Mouse (Mus musculus): ENCODE data around the gene Tmem183a.
A peak's percentile ranks its signal among the peaks of the same experiment; 100 is the strongest.

The Tmem183a gene

GRCm38 (mm10) chr1:134361857-134362212 lies at the start of gene Tmem183a:
Gene Tmem183a, minus strand, starts transcription at chr1:134361979.
- DNase-seq: peak; percentile 95

- no peak for DNase-seq
These were observed 46.3 kb upstream of the Tmem183a start for GRCm38 (mm10) chr1:134408080-134408479.

DNA sequence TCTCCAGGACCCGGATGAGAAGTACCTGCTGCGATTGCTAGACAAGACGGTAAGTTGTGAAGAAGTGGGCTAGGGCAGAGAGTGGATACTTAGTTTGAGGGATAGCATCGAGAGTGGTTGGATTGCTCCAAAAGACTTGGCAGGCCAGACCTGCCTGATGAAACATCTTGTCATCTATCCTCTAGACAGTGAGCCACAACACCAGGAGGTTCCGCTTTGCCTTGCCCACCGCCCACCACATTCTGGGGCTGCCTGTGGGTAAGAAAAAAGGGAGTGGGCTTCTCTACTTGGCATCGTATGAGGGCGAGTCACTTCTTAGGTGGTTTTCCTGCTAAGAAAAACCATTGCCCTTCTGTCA lies 44.6 kb upstream of the Tmem183a start:
- peak; percentile 21 for DNase-seq

DNA sequence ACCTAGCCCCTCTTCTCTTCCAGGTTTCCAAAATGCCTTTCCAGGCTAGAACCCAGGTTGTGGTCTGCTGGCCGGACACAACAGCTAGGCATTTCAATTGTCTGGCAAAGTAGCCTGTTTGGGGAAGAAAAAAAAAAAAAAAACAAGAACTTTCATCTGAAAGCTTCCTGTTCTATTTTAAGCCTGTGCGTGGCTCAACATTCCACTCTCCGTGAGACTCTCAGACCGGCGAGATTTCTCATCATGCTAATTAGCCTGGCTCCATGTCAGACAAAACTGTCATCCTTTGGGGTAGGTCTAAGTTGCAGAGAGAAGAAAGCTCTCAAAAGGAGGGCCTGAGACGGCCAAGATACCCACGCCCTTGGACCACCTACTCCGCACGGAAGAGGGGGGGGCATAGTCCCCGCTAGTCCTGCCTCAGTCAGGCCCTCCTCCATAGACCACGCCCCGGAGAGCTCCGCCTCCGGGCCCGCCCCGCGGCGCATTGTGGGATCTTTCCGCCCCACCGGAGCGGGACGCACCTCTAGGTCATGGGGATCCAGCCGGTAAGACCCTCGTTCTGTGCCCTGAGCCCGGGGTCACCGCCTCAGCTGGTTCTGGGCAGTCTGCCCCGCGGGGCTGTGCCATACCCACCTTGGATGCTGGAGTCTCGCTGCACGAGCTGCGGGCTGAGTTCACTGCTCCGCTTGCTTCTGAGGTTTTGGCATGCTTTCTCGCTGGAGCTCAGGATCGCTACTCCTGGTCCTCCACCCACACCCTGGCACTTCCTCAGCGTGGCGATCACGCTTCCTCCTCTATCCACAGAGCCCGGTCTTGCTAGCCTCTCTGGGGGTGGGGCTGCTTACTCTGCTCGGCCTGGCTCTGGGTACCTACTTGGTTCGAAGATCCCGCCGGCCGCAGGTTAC lies 44.0 kb upstream of the Tmem183a start, which contains the start of gene Cyb5r1:
Cyb5r1 (plus strand) TSS at position 51 of the 905 bp plus-strand sequence.
- DNase-seq: peak; percentile 63

- DNase-seq: no peak
These were observed 38.0 kb upstream of the Tmem183a start for GRCm38 (mm10) chr1:134399735-134400134.

DNA sequence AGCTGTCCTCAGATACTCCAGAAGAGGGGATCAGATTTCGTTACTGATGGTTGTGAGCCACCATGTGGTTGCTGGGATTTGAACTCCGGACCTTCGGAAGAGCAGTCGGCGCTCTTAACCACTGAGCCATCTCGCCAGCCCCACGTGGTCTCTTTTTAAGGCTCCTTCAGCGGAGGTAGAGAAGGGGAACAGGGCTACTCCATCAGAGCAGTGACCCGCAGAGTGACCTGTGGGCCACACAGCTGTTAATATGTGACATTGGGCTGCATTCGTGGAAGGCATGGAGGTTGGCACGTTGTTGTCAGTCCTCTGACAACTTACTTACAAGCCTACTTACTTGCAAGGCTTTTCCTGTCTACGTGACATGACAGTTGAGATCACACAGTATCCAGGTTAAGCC lies 36.4 kb upstream of the Tmem183a start:
- DNase-seq: no peak

DNA sequence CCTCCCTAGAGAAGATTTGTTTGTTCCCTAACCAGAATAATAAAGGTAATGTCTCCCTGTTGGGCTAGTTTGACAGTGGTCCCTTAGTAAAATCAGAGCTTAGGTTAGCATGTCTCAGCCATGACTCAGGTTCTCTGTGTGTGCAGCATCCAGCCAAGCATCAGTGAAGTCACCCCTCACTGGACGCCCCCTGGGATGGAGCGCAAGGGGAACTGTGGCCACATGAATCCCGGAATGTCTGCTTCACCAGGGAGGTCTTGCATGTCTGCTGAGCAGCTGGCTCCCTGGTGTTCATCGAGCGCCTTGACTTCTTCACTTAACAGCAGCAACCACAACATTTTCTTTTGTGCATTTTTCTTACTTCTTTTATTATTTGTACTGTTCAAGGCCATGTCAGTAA lies 32.0 kb upstream of the Tmem183a start:
- no peak for DNase-seq

DNA sequence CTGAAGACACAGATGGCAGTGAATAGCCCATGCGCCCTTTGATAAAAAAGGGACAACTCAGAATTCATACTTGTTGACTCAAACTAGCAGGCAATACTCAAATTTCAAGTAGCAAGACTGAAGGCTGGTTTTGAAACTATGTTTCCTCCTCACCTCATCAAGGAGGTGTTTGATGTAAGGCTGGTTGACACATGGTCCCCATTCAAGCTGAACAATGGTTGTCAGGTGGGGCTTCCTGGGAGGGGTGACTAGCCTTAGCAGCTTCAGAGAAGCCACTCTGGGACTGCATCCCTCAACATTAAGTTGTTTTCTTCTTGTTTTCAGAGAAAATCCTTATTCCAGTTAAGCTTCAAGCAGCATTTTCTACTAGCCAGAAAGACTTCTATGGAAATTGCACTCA lies 23.9 kb upstream of the Tmem183a start, which contains the start of gene 4933406M09Rik:
4933406M09Rik (plus strand) TSS at position 275 of the 400 bp plus-strand sequence.
- DNase-seq: no peak

GRCm38 (mm10) chr1:134385176-134385575 lies 23.4 kb upstream of the Tmem183a start:
- no peak for DNase-seq

DNA sequence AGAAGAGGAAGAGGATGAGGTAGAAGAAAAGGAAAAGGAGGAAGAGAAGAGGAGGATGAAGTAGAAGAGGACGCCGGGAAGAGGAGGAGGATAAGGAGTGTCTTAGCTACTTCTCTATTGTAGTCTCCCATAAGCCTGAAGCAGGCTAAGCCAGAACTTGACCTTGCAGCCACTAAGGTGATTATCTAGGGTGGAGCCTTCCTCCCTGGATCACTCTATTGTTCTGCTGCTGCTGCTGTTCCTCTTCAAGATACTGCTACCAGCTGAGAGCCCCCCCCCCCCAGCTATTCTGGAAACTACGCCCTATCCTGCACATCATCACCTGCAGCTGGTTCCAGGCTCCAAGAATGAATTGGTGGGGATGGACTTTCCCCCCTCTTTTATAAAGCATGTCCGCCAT lies 22.8 kb upstream of the Tmem183a start:
- DNase-seq: no peak

DNA sequence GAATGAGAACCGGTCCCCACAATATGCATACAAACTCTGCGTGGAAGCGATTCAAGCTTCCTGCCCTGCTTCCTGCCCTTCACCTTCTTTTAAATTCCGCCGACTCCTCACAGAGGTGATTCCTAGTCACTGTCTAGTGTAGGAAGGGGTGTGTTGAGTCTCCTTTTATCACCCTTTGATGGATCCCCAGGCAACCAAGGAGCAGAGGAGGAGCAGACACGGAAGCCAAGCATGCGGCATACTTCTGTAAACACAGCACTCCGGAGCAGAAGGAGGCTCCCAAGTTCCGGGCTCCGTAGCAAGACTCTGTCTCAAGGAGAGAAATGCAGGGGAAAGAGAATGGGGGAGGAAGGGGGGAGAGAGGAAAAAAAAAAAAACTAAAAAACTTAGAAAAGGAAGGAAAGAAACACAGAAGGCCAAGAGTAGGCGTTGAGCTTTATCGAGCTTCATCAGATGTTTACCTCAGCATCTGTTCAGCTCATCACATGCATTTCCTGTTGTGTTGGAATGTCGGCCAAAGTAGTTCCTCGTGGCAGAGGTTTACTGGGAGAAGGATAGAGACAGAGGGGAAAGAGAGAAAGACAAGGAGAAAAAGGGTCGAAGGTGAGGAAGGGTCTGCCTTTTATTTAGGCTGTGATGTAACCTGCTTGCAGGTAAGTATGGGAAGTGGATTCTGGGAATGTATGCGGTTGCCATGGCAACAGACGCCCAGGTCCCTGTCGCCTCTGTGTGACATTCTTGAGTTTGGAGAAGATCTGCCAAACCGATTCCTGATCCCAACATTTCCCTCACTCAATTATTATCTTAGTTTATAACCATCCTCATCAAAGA lies 20.2 kb upstream of the Tmem183a start:
- no peak for DNase-seq

- DNase-seq: no peak
These were observed 19.3 kb upstream of the Tmem183a start for GRCm38 (mm10) chr1:134381051-134381450.

DNA sequence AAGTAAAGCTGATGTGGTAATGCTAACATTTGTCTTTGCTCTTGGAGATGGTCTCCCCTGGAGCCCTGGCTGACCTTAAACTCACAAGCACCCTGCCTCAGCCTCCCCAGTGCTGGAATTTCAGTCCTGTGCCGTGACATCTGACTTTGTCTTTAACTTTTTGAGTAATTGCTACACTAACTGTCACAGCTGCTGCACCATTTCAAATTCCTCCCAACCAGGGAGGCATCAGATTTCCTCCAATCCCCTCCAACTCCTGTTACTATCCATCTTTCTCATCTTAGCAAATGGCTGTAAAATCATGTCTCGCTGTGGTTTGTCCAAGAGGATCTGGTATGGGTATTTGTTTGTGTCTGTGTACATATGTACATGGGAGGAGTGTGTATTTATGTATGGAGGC lies 12.3 kb upstream of the Tmem183a start:
- DNase-seq: no peak

- no peak for DNase-seq
These were observed 7.1 kb upstream of the Tmem183a start for GRCm38 (mm10) chr1:134368777-134369337.

- DNase-seq: no peak
These were observed 3.7 kb upstream of the Tmem183a start for GRCm38 (mm10) chr1:134365491-134365890.

DNA sequence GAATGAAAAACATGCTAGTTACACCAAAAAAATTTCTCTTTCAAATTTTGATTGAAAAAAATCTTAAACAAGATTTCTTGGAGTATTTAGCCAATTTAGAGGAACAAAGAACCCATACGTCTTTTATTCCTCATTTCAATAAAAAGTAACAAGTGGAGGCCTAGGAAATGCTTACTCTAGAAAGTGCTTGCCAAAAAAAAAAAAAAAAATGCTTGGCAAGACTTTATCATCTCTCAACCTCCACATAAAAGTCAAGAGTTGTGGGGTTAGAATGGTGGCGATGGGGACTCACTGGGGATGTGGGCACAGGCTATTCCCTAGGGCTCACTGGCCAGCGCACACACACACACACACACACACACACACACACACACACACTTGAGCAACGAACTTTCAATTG lies 1.4 kb upstream of the Tmem183a start:
- DNase-seq: no peak

DNA sequence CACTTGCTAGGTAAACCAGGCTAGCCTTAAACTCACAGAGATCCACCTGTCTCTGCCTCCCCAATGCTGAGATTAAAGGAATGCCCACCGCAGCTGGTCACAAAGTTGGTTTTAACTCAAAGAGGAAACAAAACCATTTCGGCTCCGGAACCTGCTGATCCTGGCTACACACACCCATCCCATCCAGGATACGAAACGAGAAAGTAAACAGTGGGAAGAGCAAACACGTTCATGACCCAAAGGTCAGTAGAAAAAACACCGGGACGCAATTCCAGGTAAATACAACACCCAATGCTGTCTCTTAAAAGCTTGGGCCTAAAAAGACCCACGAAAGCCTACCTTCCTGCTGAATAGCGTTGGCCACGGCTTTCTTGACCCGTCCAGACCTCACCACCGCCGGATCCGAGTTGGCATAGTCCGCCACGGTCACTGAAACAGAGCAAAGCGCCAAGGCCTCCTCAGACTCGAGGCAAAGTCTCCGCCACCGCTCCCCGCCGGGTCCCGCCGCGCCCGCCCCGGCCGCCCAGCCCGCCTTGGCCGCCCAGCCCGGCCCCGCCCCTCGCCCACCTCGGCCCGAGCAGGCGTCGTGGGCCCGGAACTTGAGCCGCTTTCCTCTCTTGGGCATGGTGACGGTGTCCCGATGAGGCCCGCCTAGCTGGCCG lies 453 bp downstream of the Tmem183a start:
- DNase-seq: no peak

GRCm38 (mm10) chr1:134360656-134361055 lies 1.1 kb downstream of the Tmem183a start:
- DNase-seq: no peak

GRCm38 (mm10) chr1:134357461-134357860 lies 4.3 kb downstream of the Tmem183a start:
- no peak for DNase-seq

DNA sequence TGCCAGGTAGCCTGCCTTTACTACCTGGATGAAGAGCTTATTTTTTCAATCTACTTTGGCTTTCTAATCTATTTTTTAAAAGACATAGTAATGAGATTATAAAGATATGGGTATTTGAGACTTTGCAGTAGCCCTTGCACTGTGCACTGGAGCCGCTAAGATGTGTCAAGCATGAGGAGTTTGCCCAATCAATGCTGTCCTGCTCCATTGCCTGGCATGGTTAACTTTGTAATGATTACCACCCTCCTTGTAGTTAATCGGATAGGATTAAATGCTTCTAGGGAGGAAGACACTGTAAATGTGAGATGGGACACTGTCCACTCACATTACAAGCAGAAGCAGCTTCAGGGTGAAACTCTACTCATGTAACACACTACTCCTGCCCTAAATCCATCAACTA lies 8.5 kb downstream of the Tmem183a start:
- DNase-seq: no peak

- DNase-seq: no peak
These were observed 14.0 kb downstream of the Tmem183a start for GRCm38 (mm10) chr1:134347791-134348190.

DNA sequence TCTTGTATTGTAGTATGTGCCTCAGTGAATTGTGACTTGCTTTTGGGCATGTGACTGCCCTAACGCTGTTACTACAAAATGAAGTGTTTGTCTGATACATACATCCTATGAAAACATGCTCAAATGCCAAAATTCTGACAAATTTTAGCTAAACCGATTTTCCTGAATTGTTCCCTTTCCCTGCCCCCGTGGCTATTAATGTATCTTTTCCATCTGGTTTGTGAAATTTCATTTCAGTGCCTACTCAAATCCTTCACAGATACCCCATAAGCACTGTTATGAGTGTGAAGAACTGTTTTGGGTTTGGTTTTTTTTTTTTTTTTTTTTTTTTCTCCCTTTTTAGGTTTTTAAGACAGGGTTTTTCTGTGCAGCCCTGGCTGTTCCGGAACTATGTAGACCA lies 16.7 kb downstream of the Tmem183a start:
- no peak for DNase-seq

Measured in layer of hippocampus, adult 9-11 months (tissue).